Mouse (Mus musculus) MEL (cell line): Measurements from ENCODE around the gene 2300003K06Rik.

ENCODE experiments used
- CTCF ChIP-seq, 3 experiments: IDR thresholded peaks in 2 of 3; conservative IDR thresholded peaks in 1 of 3; 2 replicates each; pipeline ENCODE4 v1.5.1; 2011 to 2012; ENCODE audit warnings: low read length in 3 of 3, low read depth in 2 of 3, mild to moderate bottlenecking in 2 of 3, improper control_type of control experiment in 1 of 3, inconsistent platforms in 1 of 3, mixed read lengths in 1 of 3, moderate library complexity in 1 of 3; ENCODE audit not compliant: control insufficient read depth in 1 of 3, insufficient read depth in 1 of 3, poor library complexity in 1 of 3, severe bottlenecking in 1 of 3
- EP300 ChIP-seq, 2 experiments: IDR thresholded peaks; 2 replicates each; pipeline ENCODE4 v1.6.1; 2011; ENCODE audit warnings: improper control_type of control experiment in 2 of 2, low read length in 2 of 2, low read depth in 1 of 2, mild to moderate bottlenecking in 1 of 2
- ETS1 ChIP-seq: IDR thresholded peaks from 2 replicates; pipeline ENCODE4 v1.6.1; 2012; ENCODE audit warnings: low read depth, mild to moderate bottlenecking, inconsistent platforms, low read length, improper control_type of control experiment, moderate library complexity
- GATA1 ChIP-seq: IDR thresholded peaks from 2 replicates; pipeline ENCODE4 v1.6.1; 2011; ENCODE audit warnings: low read depth, low read length, improper control_type of control experiment
- JUND ChIP-seq: IDR thresholded peaks from 2 replicates; pipeline ENCODE4 v1.6.1; 2011; ENCODE audit warnings: low read depth, mild to moderate bottlenecking, improper control_type of control experiment, low read length
- MAFK ChIP-seq: IDR thresholded peaks from 2 replicates; pipeline ENCODE4 v1.6.1; 2011; ENCODE audit warnings: low read depth, mild to moderate bottlenecking, low read length, improper control_type of control experiment, borderline replicate concordance
- MAZ ChIP-seq: IDR thresholded peaks from 2 replicates; pipeline ENCODE4 v1.6.1; 2012; ENCODE audit warnings: low read depth, mild to moderate bottlenecking, inconsistent platforms, low read length, improper control_type of control experiment
- MXI1 ChIP-seq: IDR thresholded peaks from 2 replicates; pipeline ENCODE4 v1.6.1; 2011; ENCODE audit warnings: mild to moderate bottlenecking, low read depth, low read length, improper control_type of control experiment
- NELFE ChIP-seq: IDR thresholded peaks from 2 replicates; pipeline ENCODE4 v1.6.1; 2011; ENCODE audit warnings: low read depth, low read length, improper control_type of control experiment
- NRF1 ChIP-seq: IDR thresholded peaks from 2 replicates; pipeline ENCODE4 v1.6.1; 2014; ENCODE audit warnings: low read depth, mild to moderate bottlenecking, inconsistent platforms, low read length, improper control_type of control experiment, moderate library complexity; ENCODE audit not compliant: poor library complexity, insufficient read depth, severe bottlenecking
- POLR2A ChIP-seq, 2 experiments: IDR thresholded peaks; 2 replicates each; pipeline ENCODE4 v1.6.1; 2011 to 2012; ENCODE audit warnings: low read length in 2 of 2, mild to moderate bottlenecking in 2 of 2, control low read depth in 1 of 2, improper control_type of control experiment in 1 of 2, low read depth in 1 of 2, moderate library complexity in 1 of 2; ENCODE audit not compliant: control insufficient read depth in 1 of 2, insufficient read depth in 1 of 2, poor library complexity in 1 of 2
- TBP ChIP-seq: IDR thresholded peaks from 2 replicates; pipeline ENCODE4 v1.8.0; 2011; ENCODE audit warnings: low read depth, low read length, improper control_type of control experiment
- ZKSCAN1 ChIP-seq: IDR thresholded peaks from 2 replicates; pipeline ENCODE4 v1.6.1; 2012; ENCODE audit warnings: low read depth, mild to moderate bottlenecking, inconsistent platforms, low read length, improper control_type of control experiment, moderate library complexity

DNA sequence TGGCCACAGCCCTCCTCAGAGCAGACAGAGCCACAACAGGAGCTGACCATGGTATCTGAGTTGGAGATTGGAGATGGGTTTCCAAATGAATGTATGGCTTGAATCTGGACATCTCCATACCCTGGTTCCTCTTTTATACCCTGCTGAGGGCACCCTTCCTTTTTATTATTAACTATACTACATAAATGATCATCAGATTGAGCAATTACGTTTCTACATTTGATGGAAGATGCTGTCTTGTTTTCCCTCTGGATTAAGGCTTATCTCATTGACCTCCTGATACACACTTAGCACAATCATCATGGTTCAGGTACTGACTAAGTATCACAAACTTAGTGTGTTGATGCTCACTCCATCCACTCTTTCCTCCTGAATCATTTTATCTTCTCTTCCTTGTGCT, at the start of gene 2300003K06Rik:
- no peak for TF ChIP-seq CTCF (IDR thresholded peaks at IDR 0.05 in 2 of 3, conservative IDR thresholded peaks at IDR 0.05 in 1 of 3; ENCODE audit: control insufficient read depth in 1 of 3, insufficient read depth in 1 of 3, low read depth in 2 of 3, low read length in 3 of 3, poor library complexity in 1 of 3, severe bottlenecking in 1 of 3)
- no peak for TF ChIP-seq MXI1
- no peak for TF ChIP-seq POLR2A (IDR thresholded peaks at IDR 0.05; ENCODE audit: control insufficient read depth in 1 of 2, insufficient read depth in 1 of 2, low read depth in 1 of 2, low read length in 2 of 2, poor library complexity in 1 of 2)
- no peak for TF ChIP-seq EP300 (IDR thresholded peaks at IDR 0.05; ENCODE audit: low read depth in 1 of 2, low read length in 2 of 2)
- no peak for TF ChIP-seq ETS1
- no peak for TF ChIP-seq GATA1
- no peak for TF ChIP-seq TBP
- no peak for TF ChIP-seq NRF1
- no peak for TF ChIP-seq JUND
- TF ChIP-seq MAZ = no peak
- no peak for TF ChIP-seq ZKSCAN1
- no peak for TF ChIP-seq NELFE
- no peak for TF ChIP-seq MAFK
